Mouse (Mus musculus): Measurements from ENCODE around the gene Opcml. TPM values are rescaled to one million over a fixed set of nuclear protein-coding genes. Genes with fewer than 3 reads are reported as not detected.
A peak's percentile ranks its signal among the peaks of the same experiment; 100 is the strongest.

The Opcml gene
- polyA plus RNA-seq, 1 experiment from 2014 or later = 58.4 TPM

DNA sequence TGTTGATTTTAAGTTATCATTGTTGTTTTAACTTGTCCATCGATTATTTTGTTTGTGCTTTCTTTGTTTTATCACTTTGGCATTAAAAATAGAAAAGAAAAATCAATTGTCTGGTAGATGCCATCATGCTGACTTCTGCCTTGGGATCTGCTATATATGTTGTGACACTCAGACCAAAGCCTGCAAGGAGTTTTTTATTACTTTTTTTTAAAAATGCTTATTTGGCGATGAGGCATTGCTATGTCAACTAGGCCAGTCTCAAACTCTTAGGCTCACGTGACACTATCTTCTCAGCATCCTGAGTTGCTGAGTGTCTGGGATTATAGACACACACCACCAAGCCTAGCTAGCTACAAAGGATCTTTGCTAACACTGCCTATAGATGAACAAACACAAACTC is 605.1 kb downstream of the Opcml start:
- no peak for ATAC-seq (replicated peaks)
- H3K9me3 ChIP-seq = no peaks in the 10 kb centered on the region
- no peak overlapping the region for H3K4me2 ChIP-seq
- 86% methylated on average over 3 of the region's 3 CpGs for WGBS
- H3K27me3 ChIP-seq (replicated peaks) = no peaks in the 10 kb centered on the region
- no peak overlapping the region for H3K4me3 ChIP-seq
- no peaks in the 10 kb centered on the region for H3K4me1 ChIP-seq
- H3K9ac ChIP-seq = no peak overlapping the region
- H3K36me3 ChIP-seq (replicated peaks) = no peaks in the 10 kb centered on the region
- H3K27ac ChIP-seq = no peak overlapping the region

DNA sequence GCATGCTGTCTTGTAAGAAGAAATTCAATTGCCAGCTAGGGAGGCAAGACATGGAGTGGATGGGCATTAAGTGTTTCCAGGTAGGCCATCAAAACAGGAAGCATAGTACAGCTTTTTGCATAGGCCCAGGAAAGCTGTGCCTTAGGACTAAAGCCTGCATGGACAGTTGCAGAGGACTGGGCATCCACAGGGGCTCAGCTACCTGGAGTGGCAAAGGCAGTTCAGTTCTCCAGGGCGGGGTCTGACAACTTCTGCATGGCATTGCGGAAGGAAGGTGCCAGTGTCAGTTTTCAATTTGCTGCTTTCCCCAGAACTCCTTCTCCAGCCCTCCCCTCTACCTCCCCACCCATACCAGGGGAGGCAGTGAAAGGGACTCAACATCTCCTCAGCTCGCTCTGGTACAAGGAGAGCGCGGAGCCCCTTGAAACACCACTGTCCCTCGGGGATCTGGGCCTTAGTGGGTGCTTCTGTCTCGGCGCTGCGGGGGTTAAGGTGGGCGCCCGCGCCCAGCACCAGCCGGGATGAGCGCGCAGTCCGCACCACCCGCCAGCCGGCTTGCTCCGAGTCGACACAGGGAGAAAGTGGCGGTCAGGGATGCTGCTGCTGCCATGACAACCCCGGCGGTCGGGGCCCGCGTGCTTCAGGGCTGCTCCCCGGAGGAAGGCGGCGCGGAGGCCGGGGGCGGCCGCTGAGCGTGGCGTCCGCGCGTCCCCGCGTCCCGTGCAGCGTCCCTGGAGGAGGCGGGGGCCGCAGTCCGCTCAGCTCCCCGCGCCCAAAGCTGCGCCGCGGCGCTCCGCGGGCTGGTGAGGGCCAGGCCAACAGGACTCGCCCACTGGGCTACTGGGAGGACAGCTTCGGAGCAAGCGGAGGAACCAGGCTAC is 612.4 kb downstream of the Opcml start:
- 1% methylated on average over 56 of the region's 56 CpGs for WGBS
- H3K27me3 ChIP-seq (replicated peaks) = no peaks in the 10 kb centered on the region

DNA sequence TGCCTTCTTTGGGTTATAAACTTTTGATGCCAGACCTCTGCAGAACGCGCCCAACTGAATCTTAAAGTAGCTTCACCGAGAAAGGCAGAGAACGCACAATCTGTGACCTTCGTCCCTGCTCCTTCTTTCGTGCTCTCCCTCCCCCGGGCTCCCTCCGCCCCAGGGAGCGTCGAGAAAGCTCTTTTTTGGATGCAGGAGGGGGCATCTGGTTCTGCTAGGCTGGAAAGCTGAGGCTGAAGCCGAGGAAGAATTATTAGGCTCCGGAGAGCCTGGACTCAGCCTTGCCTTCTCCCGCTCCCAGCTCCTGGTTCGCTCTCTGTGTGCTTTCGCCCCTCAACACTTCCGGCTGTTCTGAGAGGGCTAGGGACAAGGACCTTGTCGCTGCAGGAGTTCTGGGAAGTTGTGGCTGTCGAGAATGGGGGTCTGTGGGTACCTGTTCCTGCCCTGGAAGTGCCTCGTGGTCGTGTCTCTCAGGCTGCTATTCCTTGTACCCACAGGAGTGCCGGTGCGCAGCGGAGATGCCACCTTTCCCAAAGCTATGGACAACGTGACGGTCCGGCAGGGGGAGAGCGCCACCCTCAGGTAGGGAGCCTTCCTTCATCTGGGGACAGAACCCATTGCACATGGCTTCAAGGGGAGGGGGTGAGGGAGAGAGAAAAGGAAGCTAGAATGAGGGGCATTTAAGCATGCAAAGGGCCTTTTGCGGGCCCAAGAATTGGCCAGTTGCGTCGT is 613.4 kb downstream of the Opcml start:
- Histone ChIP-seq H3K9ac (peak overlapping the region; percentile 55), H3K4me2 (peak overlapping the region; percentile 99), H3K36me3 (replicated peaks) (no peaks in the 10 kb centered on the region), H3K4me1 (peaks cover 24% of the 10 kb centered on the region), H3K4me3 (peak overlapping the region; percentile 60), H3K27me3 (replicated peaks) (no peaks in the 10 kb centered on the region), H3K9me3 (no peaks in the 10 kb centered on the region), H3K27ac (peak overlapping the region; percentile 63)
- 2% methylated on average over 30 of the region's 30 CpGs for WGBS
- peak; percentile 72; the same call in 1 of the 2 replicates for ATAC-seq (replicated peaks)

More for the DNA sequence above, 612.4 kb downstream of the Opcml start:
- peak; percentile 89 for ATAC-seq (replicated peaks)
- H3K4me3 ChIP-seq = peak overlapping the region; percentile 60
- H3K9me3 ChIP-seq = no peaks in the 10 kb centered on the region
- peak overlapping the region; percentile 63 for H3K27ac ChIP-seq
- H3K4me1 ChIP-seq = peaks cover 24% of the 10 kb centered on the region
- peak overlapping the region; percentile 99 for H3K4me2 ChIP-seq
- peak overlapping the region; percentile 55 for H3K9ac ChIP-seq
- no peaks in the 10 kb centered on the region for H3K36me3 ChIP-seq (replicated peaks)

DNA sequence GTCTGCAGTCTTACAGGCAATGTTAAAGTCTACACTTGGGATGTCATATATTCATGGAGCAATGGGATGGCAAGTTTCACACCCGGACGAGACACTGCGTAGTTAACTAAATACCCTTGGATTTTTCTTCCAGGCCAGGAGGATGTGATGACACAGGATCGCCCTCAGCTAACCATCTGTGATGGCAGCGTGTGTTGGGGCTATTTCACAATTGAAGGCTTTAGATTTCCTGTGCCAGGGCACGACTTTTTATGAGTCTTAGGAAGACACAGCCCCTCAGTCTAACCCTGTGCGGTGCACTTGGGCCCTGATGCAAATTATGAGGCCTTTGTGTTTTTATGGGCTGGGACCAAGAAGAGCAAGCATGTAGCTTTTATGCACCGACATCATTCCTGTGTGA is 614.0 kb downstream of the Opcml start:
- no peaks in the 10 kb centered on the region for H3K27me3 ChIP-seq (replicated peaks)
- H3K9ac ChIP-seq = peak overlapping the region; percentile 9; the same call in 1 of the 2 replicates
- WGBS = 61% methylated on average over 8 of the region's 8 CpGs
- H3K27ac ChIP-seq = no peak overlapping the region
- peak overlapping the region; percentile 99 for H3K4me2 ChIP-seq
- H3K4me1 ChIP-seq = peaks cover 24% of the 10 kb centered on the region
- no peaks in the 10 kb centered on the region for H3K9me3 ChIP-seq
- no peaks in the 10 kb centered on the region for H3K36me3 ChIP-seq (replicated peaks)
- H3K4me3 ChIP-seq = peak overlapping the region; percentile 60
- no peak for ATAC-seq (replicated peaks)

DNA sequence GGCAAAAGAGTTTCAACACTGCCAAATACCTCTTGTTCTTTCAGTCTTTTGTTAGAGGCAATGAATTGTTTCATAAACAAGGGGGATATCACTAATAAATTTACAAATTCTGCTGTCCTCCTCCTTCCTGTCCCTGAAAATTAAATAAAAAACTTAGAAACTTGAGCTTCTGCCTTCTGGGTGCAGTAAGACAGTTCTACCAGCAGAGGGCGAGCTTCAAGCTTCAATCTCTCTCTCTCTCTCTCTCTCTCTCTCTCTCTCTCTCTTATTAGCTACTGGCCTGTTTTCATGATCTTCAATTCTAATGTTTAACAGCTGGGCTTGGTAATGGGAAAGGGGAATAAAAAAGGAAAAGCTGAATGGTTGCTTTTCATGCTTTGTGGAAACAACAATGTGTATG is 615.2 kb downstream of the Opcml start:
- Histone ChIP-seq H3K4me2 (peak overlapping the region; percentile 99), H3K9me3 (no peaks in the 10 kb centered on the region), H3K27me3 (replicated peaks) (no peaks in the 10 kb centered on the region), H3K4me3 (no peak overlapping the region), H3K36me3 (replicated peaks) (no peaks in the 10 kb centered on the region), H3K4me1 (peaks cover 24% of the 10 kb centered on the region), H3K9ac (no peak overlapping the region), H3K27ac (no peak overlapping the region)
- 0% methylated on average over 1 of the region's 1 CpGs for WGBS
- ATAC-seq (replicated peaks) = no peak

DNA sequence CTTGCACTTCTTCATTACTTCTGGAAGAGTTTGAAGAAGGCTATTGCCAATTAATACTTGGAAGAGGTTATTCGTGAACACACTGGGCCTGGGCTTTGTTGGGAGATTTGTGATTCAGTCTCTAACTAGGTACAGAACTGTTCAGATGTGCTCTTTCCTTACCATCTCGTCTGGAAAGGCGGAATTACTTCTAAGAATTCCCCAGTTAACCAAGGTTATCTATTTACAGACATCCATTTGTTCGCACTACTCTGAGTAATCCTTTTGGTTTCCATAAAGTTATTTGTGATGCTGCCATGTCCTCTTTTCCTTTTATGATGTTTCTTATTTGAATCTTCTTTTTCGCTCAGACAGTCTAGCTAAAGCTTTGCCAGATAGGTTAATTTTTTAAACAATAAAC is 630.2 kb downstream of the Opcml start:
- no peak overlapping the region for H3K4me2 ChIP-seq
- no peaks in the 10 kb centered on the region for H3K4me1 ChIP-seq
- no peak overlapping the region for H3K27ac ChIP-seq
- H3K4me3 ChIP-seq = no peak overlapping the region
- H3K36me3 ChIP-seq (replicated peaks) = no peaks in the 10 kb centered on the region
- H3K9me3 ChIP-seq = no peaks in the 10 kb centered on the region
- 88% methylated on average over 5 of the region's 5 CpGs for WGBS
- no peak overlapping the region for H3K9ac ChIP-seq
- ATAC-seq (replicated peaks) = no peak
- H3K27me3 ChIP-seq (replicated peaks) = no peaks in the 10 kb centered on the region

DNA sequence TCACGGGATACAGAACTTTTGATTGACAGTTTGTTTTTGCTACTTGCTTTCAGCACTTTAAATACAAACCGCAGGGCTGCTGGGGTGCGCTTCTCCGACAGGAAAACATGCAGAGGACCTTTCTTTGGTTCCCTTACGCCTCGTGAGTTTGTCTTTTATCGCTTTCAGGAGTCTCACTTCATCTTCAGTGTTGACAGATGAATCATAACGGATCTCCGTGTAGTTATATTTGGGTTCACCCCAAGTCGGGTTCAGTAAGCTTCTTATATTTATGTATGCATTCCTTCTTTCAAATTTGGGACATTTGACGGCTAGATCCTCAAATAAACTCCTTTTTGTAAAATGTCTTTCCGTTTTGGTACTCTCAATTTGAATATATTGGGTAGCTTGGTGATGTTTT is 632.8 kb downstream of the Opcml start:
- WGBS = 57% methylated on average over 12 of the region's 12 CpGs

DNA sequence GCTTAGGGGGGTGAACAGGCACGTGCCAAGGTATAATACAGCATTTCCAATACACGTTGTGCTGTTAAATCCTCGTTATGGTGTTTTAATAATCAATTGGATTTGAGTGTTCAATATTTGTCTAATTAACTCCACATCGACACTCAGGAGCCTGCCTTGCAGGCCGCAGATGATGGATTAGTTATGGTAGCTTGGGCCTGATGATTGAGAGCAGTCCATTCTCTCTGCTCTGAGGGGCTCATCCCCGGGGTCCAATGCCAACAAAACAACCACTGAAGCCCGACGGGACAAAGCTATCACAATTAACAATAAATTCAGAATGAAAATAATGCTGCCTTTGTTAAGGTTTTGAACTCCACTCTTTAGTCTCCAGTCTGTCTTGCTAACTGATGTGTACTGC is 641.6 kb downstream of the Opcml start:
- H3K27ac ChIP-seq = no peak overlapping the region
- no peak overlapping the region for H3K4me3 ChIP-seq
- no peak overlapping the region for H3K4me2 ChIP-seq
- ATAC-seq (replicated peaks) = no peak
- H3K9me3 ChIP-seq = no peaks in the 10 kb centered on the region
- H3K27me3 ChIP-seq (replicated peaks) = 0 out of 2 replicates have a peak, but pooled peaks cover 6% of the 10 kb centered on the region
- H3K36me3 ChIP-seq (replicated peaks) = no peaks in the 10 kb centered on the region
- 13% methylated on average over 8 of the region's 8 CpGs for WGBS
- H3K9ac ChIP-seq = no peak overlapping the region
- H3K4me1 ChIP-seq = peaks cover 4% of the 10 kb centered on the region

More for the DNA sequence above, 632.8 kb downstream of the Opcml start:
- no peak for ATAC-seq (replicated peaks)
- Histone ChIP-seq H3K36me3 (replicated peaks) (no peaks in the 10 kb centered on the region), H3K9me3 (no peaks in the 10 kb centered on the region), H3K27ac (no peak overlapping the region), H3K9ac (no peak overlapping the region), H3K27me3 (replicated peaks) (no peaks in the 10 kb centered on the region), H3K4me1 (no peaks in the 10 kb centered on the region), H3K4me3 (no peak overlapping the region), H3K4me2 (no peak overlapping the region)

DNA sequence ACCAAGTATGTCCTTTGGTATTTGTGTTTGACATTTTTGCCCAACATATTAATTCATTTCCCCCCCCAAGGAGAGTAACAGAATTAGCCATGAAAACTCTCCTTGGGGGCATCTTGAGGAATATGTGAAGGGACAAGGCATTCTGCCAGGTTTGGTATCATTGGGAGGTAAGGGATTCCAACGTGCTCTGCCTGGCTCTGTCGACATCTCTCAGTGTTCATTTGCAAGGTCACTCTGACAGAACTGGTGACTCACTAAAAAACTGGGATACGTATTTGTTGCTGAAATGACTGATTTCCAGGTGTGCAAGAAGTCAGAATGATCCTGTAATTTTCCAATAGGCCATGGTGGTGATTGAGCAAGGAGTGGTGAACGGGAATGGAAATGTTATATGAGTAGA is 648.2 kb downstream of the Opcml start:
- no peaks in the 10 kb centered on the region for H3K36me3 ChIP-seq (replicated peaks)
- no peaks in the 10 kb centered on the region; the same call in 1 of the 2 replicates for H3K4me1 ChIP-seq
- H3K9me3 ChIP-seq = no peaks in the 10 kb centered on the region
- 85% methylated on average over 4 of the region's 4 CpGs for WGBS
- ATAC-seq (replicated peaks) = no peak
- H3K4me3 ChIP-seq = no peak overlapping the region
- no peak overlapping the region for H3K27ac ChIP-seq
- no peaks in the 10 kb centered on the region for H3K27me3 ChIP-seq (replicated peaks)
- H3K4me2 ChIP-seq = no peak overlapping the region
- H3K9ac ChIP-seq = no peak overlapping the region

DNA sequence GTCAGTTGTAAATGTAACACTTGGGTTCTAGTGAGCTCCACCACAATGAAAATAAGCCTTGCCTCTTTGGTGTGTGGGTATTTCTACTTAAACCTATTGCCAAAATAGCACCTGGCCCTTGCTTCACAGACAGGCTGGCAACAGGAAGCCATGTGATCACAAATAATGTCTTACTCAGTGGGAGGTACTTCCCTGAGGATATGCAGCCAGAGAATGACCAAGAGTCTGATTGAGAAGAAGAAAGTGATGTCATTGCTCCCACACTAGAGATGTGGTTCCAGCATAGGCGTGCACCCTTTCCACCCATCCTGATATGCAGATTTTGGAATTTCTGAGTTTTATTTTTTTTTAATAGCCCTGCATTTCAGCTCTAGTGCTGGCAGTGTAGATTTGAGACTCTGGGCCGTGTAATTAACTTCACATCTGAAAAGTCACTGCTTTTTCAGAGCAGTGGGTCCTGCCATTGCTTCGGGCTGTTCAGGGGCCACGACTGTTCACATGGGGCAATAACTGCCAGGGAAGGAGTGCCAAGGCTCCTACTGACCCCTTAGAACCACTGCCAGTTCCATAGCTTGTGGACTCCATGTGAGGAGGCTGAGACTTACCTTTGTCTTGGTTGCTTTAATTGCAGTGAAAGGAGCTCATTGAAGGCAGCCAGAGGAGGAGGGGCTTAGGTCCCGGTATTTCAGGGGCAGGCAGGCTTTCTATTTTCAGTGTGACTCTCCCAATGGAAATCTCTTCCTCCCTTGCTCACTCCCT is 649.0 kb downstream of the Opcml start:
- H3K4me3 ChIP-seq = no peak overlapping the region
- 55% methylated on average over 5 of the region's 5 CpGs for WGBS
- H3K36me3 ChIP-seq (replicated peaks) = no peaks in the 10 kb centered on the region
- H3K27me3 ChIP-seq (replicated peaks) = no peaks in the 10 kb centered on the region
- H3K4me1 ChIP-seq = no peaks in the 10 kb centered on the region; the same call in 1 of the 2 replicates
- H3K9me3 ChIP-seq = no peaks in the 10 kb centered on the region
- no peak overlapping the region for H3K4me2 ChIP-seq
- H3K27ac ChIP-seq = peak overlapping the region; percentile 16; the same call in 1 of the 2 replicates
- no peak overlapping the region for H3K9ac ChIP-seq
- ATAC-seq (replicated peaks) = peak; percentile 58

DNA sequence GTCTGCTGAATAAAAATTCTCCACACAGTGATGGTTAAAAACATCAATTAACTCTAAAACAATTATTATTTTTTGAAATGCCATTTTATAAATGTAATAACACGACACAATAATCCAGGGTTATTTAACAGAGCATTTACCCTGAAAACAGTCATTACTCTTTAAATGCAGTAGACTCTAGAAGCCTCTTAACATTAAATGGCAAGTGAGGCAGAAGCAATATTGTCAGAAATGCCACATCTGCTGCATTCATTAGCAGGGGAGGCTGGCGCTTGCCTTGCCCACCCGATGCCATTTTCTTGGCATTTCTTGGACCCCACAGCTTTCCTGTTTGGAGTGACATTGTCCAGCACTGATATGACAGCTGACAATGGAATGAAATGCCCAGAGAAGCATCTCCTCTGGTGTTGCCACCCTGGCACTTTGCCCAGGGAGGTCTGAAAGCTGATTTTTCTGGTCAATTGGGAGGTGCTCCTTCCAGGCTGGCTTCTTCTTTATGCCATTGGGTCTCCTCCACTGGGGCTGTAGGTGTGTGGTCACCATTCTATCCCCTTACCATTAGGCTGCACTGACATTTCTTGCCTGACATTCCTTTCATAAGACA is 649.7 kb downstream of the Opcml start:
- no peak overlapping the region for H3K9ac ChIP-seq

More for the DNA sequence above, 649.7 kb downstream of the Opcml start:
- Histone ChIP-seq H3K4me2 (no peak overlapping the region), H3K27me3 (replicated peaks) (no peaks in the 10 kb centered on the region), H3K9me3 (no peaks in the 10 kb centered on the region), H3K4me1 (no peaks in the 10 kb centered on the region; the same call in 1 of the 2 replicates), H3K4me3 (no peak overlapping the region), H3K27ac (peak overlapping the region; percentile 16; the same call in 1 of the 2 replicates), H3K36me3 (replicated peaks) (no peaks in the 10 kb centered on the region)
- ATAC-seq (replicated peaks) = no peak
- WGBS = 64% methylated on average over 3 of the region's 3 CpGs

Data from midbrain, embryonic 15.5 days (tissue).